Mouse (Mus musculus) cerebellum, adult 9-11 months (tissue): ENCODE data around the gene Irak3.
"Not testable (repeated sequence)": the region's sequence is repeated elsewhere in the genome, so short reads cannot be mapped to it uniquely, and the experiment has no call there.

Experiments
- DNase-seq: peaks from one replicate; pipeline ENCODE4 v3.0.0; 2022

The Irak3 gene

GRCm38 (mm10) chr10:120201961-120202402 lies at the start of gene Irak3:
Gene Irak3, minus strand, starts transcription at chr10:120202130.
- peak; percentile 31 for DNase-seq

GRCm38 (mm10) chr10:120250911-120251683 lies 49.2 kb upstream of the Irak3 start:
- DNase-seq: no peak

GRCm38 (mm10) chr10:120246994-120247750 lies 45.2 kb upstream of the Irak3 start:
- no peak for DNase-seq

GRCm38 (mm10) chr10:120245681-120246080 lies 43.8 kb upstream of the Irak3 start:
- DNase-seq: no peak

- DNase-seq: no peak
Measured at GRCm38 (mm10) chr10:120242421-120242820, 40.5 kb upstream of the Irak3 start.

GRCm38 (mm10) chr10:120239476-120239875 lies 37.5 kb upstream of the Irak3 start:
- no peak for DNase-seq

- no peak for DNase-seq
Measured at GRCm38 (mm10) chr10:120238241-120238640, 36.3 kb upstream of the Irak3 start.

GRCm38 (mm10) chr10:120236855-120237254 lies 34.9 kb upstream of the Irak3 start:
- DNase-seq: no peak

- no peak for DNase-seq
Measured at GRCm38 (mm10) chr10:120233655-120234367, 31.9 kb upstream of the Irak3 start.

GRCm38 (mm10) chr10:120231718-120232117 lies 29.8 kb upstream of the Irak3 start:
- no peak for DNase-seq

- DNase-seq: peak; percentile 84
Measured at GRCm38 (mm10) chr10:120226871-120227661, 25.1 kb upstream of the Irak3 start, which contains the start of gene Llph. Gene Llph, plus strand, starts transcription at chr10:120227070.

- no peak for DNase-seq
Measured at GRCm38 (mm10) chr10:120220776-120221175, 18.8 kb upstream of the Irak3 start.

- no peak for DNase-seq
Measured at GRCm38 (mm10) chr10:120219578-120220359, 17.8 kb upstream of the Irak3 start.

- no peak for DNase-seq
Measured at GRCm38 (mm10) chr10:120218996-120219395, 17.1 kb upstream of the Irak3 start.

GRCm38 (mm10) chr10:120217099-120217498 lies 15.2 kb upstream of the Irak3 start:
- DNase-seq: not testable (repeated sequence)

- no peak for DNase-seq
Measured at GRCm38 (mm10) chr10:120210096-120210495, 8.2 kb upstream of the Irak3 start.

GRCm38 (mm10) chr10:120209539-120209925 lies 7.6 kb upstream of the Irak3 start:
- no peak for DNase-seq

GRCm38 (mm10) chr10:120208575-120209538 lies 6.9 kb upstream of the Irak3 start:
- DNase-seq: peak; percentile 87

GRCm38 (mm10) chr10:120208015-120208414 lies 6.1 kb upstream of the Irak3 start:
- DNase-seq: no peak

GRCm38 (mm10) chr10:120204591-120205210 lies 2.8 kb upstream of the Irak3 start:
- DNase-seq: no peak
